Comparison of ENCODE assay signal across 10 mouse cellular contexts in genomic region chr1:45924516-45924915, GRCm38 (mm10). TPM values are rescaled to one million over a fixed set of nuclear protein-coding genes. Genes with fewer than 3 reads are reported as not detected.
DNase-seq lines count a peak whose midpoint lies in the region; ATAC-seq and TF ChIP-seq lines count a peak whose summit lies in the region.
"Had no signal": no experiment of that assay in that cellular context is flagged by ENCODE, and none has a peak within 500 bp of the region (broad histone marks: within the 10 kb centered on the region; RNA-seq: fewer than 3 reads in every experiment).

No protein-coding gene starts in this region.

- H3K36me3 ChIP-seq in kidney, embryonic 14.5 days (ENCODE audit: control insufficient read depth, insufficient read depth, low read length): no peaks in the 10 kb centered on the region; the same call in 1 of the 2 replicates
- no peaks in the 10 kb centered on the region for H3K36me3 ChIP-seq in hindbrain, embryonic 14.5 days (replicated peaks; ENCODE audit: control insufficient read depth, insufficient read depth)

- H3K4me3 ChIP-seq in kidney, embryonic 14.5 days (ENCODE audit: low read length): peak overlapping the region; percentile 69
- H3K4me3 ChIP-seq in bone marrow, adult 2 months (replicated peaks; ENCODE audit: control insufficient read depth, low read depth, low read length): peak overlapping the region; percentile 47
- no peak overlapping the region for H3K4me3 ChIP-seq in hindbrain, embryonic 14.5 days (replicated peaks; ENCODE audit: low read length)

- 0 out of 2 replicates have a peak, but pooled peaks cover 3% of the 10 kb centered on the region for H3K4me1 ChIP-seq in kidney, embryonic 14.5 days (ENCODE audit: control insufficient read depth, insufficient read depth, low read length)
- H3K4me1 ChIP-seq in bone marrow, adult 2 months (ENCODE audit: control insufficient read depth, insufficient read depth, low read length): no peaks in the 10 kb centered on the region; the same call in 1 of the 2 replicates
- 0 out of 2 replicates have a peak, but pooled peaks cover 3% of the 10 kb centered on the region for H3K4me1 ChIP-seq in hindbrain, embryonic 14.5 days (replicated peaks; ENCODE audit: control insufficient read depth, insufficient read depth, low read length)

- no peak for ATAC-seq in kidney, embryonic 14.5 days (ENCODE audit: low FRiP score, low TSS enrichment)
- ATAC-seq in hindbrain, embryonic 14.5 days (ENCODE audit: low FRiP score): no peak
- ATAC-seq in megakaryocyte, adult 5-6 weeks (ENCODE audit: poor library complexity, severe bottlenecking): peak; percentile 50

- no peak for TF ChIP-seq CTCF in bone marrow, adult 2 months (IDR thresholded peaks at IDR 0.05; ENCODE audit: control insufficient read depth, insufficient read depth, low read length)

- DNase-seq in kidney, postnatal 36 days: no peak
- no peak for DNase-seq in hindbrain, embryonic 14.5 days (ENCODE audit: low spot score)
- DNase-seq in layer of hippocampus, postnatal 36 days: no peak
- DNase-seq in right cerebral cortex, postnatal 25 days: no peak
- no peak for DNase-seq in left cerebral cortex, postnatal 10 days (ENCODE audit: extremely low spot score in 1 of 2, low spot score in 2 of 2)
- DNase-seq: cerebellum, adult 9-11 months; heart, postnatal 10 days had no signal

- WGBS in kidney, embryonic 14.5 days: 53% methylated on average over 7 of the region's 7 CpGs
- 41% methylated on average over 7 of the region's 7 CpGs for WGBS in bone marrow, adult 2 months
- WGBS in hindbrain, embryonic 14.5 days: 76% methylated on average over 7 of the region's 7 CpGs

- intact Hi-C loops in left cerebral cortex, postnatal 10 days (cut with DNase I): no loop called here

- H3K27me3 ChIP-seq in kidney, embryonic 14.5 days (ENCODE audit: control insufficient read depth, insufficient read depth, low read length): peaks cover 4% of the 10 kb centered on the region; the same call in 1 of the 2 replicates
- H3K27me3 ChIP-seq in hindbrain, embryonic 14.5 days (ENCODE audit: control insufficient read depth, insufficient read depth, low read length): peaks cover 16% of the 10 kb centered on the region; the same call in 1 of the 2 replicates

- no peak overlapping the region for H3K27ac ChIP-seq in kidney, embryonic 14.5 days (ENCODE audit: low read depth, low read length)
- no peak overlapping the region for H3K27ac ChIP-seq in bone marrow, adult 2 months (ENCODE audit: control insufficient read depth, insufficient read depth, low read depth, low read length, poor library complexity)
- H3K27ac ChIP-seq in hindbrain, embryonic 14.5 days: no peak overlapping the region

- H3K9ac ChIP-seq in kidney, embryonic 14.5 days (ENCODE audit: low read depth, low read length): no peak overlapping the region
- no peak overlapping the region for H3K9ac ChIP-seq in hindbrain, embryonic 14.5 days

- H3K4me2 ChIP-seq in kidney, embryonic 14.5 days (replicated peaks; ENCODE audit: low read depth, low read length): peak overlapping the region; percentile 86
- H3K4me2 ChIP-seq in hindbrain, embryonic 14.5 days (replicated peaks): peak overlapping the region; percentile 92; the same call in 1 of the 2 replicates

- no peak for TF ChIP-seq POLR2A in bone marrow, adult 2 months (IDR thresholded peaks at IDR 0.05; ENCODE audit: borderline replicate concordance, control insufficient read depth, low read depth, low read length)

- H3K9me3 ChIP-seq in kidney, embryonic 14.5 days (ENCODE audit: control insufficient read depth, low read length): no peaks in the 10 kb centered on the region
- H3K9me3 ChIP-seq in hindbrain, embryonic 14.5 days (ENCODE audit: control insufficient read depth, low read length): no peaks in the 10 kb centered on the region

RNA-seq across cellular contexts. Expression of gene Slc40a1, which starts 1.8 kb away (rescaled TPM):
- polyA plus RNA-seq in kidney, embryonic 14.5 days (2014; fragmentation: Nextera tagmentation; extraction: Ambion mirVana): 64.6 and 101 TPM in 2 replicates
- 36.5 and 41.1 TPM in 2 replicates for polyA plus RNA-seq in bone marrow, adult 2 months (2011; ENCODE audit: insufficient read depth, insufficient read length, low replicate concordance, missing spikeins)
- 45.4 and 48.9 TPM in 2 replicates for polyA plus RNA-seq in hindbrain, embryonic 14.5 days (2014; fragmentation: Nextera tagmentation; extraction: Ambion mirVana)
- 22.7 and 24.7 TPM in 2 replicates for total RNA-seq in megakaryocyte, adult 5-6 weeks (2015)
- 18.0 and 22.0 TPM in 2 replicates for total RNA-seq in megakaryocyte, adult 5-6 weeks (2017)
- 1 to 10 TPM; 6.9 to 9.4 TPM for total RNA-seq in layer of hippocampus, postnatal 36 days (2021)
- total RNA-seq in left cerebral cortex, postnatal 10 days (2021): 10 to 100 TPM; 16.4 to 25.5 TPM

RNA-seq across cellular contexts. Expression of gene Gm5269, which starts 34.4 kb away (rescaled TPM):
- polyA plus RNA-seq in kidney, embryonic 14.5 days (2014; fragmentation: Nextera tagmentation; extraction: Ambion mirVana): not detected in 2 replicates
- polyA plus RNA-seq in bone marrow, adult 2 months (2011; ENCODE audit: insufficient read depth, insufficient read length, low replicate concordance, missing spikeins): not detected in 2 replicates
- not detected in 2 replicates for polyA plus RNA-seq in hindbrain, embryonic 14.5 days (2014; fragmentation: Nextera tagmentation; extraction: Ambion mirVana)
- not detected in 2 replicates for total RNA-seq in megakaryocyte, adult 5-6 weeks (2015)
- total RNA-seq in megakaryocyte, adult 5-6 weeks (2017): not detected in 2 replicates
- total RNA-seq in layer of hippocampus, postnatal 36 days (2021): not detected
- total RNA-seq in left cerebral cortex, postnatal 10 days (2021): not detected
- total RNA-seq: heart, postnatal 10 days had no signal
